Mouse (Mus musculus) gastrocnemius, adult 2 months (tissue): Measurements from ENCODE around the gene Gm21188. TPM values are rescaled to one million over a fixed set of nuclear protein-coding genes. Genes with fewer than 3 reads are reported as not detected.
"Not testable (repeated sequence)": the region's sequence is repeated elsewhere in the genome, so short reads cannot be mapped to it uniquely, and the experiment has no call there.

Experiments
- DNase-seq: peaks from one replicate; pipeline ENCODE4 v3.0.0; 2022
- H3K27ac ChIP-seq: fragments of 200-600 bp; 2 replicates; pipeline ENCODE4 v1.8.1; 2022; ENCODE audit warnings: mild to moderate bottlenecking
- H3K4me3 ChIP-seq: fragments of 200-600 bp; 2 replicates; pipeline ENCODE4 v1.8.1; 2022; ENCODE audit warnings: mild to moderate bottlenecking, moderate library complexity
- intact Hi-C: fragments of 180-260 bp; cut with DNase I; formaldehyde crosslinking; loops from one replicate; pipeline ENCODE4 v1.15.1; 2025
- total RNA-seq, 2 experiments: library from RNA; stranded (reverse); gene quantifications; 2 replicates each; pipeline ENCODE4 v1.2.3; 2021

Gm21188 gene
- total RNA-seq, 2 experiments from 2014 or later: 0.13 to 0.22 TPM

DNA sequence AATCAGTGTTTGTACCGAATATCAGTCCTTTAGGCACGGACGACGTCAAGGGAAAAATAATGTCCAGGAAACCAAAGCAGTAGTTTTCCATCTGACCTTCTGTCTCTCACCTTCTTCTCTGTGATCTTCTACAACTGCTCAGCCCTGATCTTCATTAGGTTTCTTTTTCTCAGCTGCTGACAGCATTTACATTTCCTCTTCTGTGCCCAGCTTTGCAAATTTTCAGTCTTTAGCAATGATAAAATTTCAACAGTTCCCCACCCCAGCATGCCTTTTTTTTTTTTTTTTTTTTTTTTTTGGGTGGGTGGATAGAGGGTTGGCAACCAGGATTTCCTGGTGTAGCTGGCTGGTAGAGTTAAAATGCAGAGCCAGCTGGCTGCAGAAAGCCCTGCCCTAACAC, 52.8 kb downstream of the Gm21188 start:
- DNase-seq, H3K4me3 ChIP-seq, intact Hi-C loops, H3K27ac ChIP-seq: not testable (repeated sequence)

DNA sequence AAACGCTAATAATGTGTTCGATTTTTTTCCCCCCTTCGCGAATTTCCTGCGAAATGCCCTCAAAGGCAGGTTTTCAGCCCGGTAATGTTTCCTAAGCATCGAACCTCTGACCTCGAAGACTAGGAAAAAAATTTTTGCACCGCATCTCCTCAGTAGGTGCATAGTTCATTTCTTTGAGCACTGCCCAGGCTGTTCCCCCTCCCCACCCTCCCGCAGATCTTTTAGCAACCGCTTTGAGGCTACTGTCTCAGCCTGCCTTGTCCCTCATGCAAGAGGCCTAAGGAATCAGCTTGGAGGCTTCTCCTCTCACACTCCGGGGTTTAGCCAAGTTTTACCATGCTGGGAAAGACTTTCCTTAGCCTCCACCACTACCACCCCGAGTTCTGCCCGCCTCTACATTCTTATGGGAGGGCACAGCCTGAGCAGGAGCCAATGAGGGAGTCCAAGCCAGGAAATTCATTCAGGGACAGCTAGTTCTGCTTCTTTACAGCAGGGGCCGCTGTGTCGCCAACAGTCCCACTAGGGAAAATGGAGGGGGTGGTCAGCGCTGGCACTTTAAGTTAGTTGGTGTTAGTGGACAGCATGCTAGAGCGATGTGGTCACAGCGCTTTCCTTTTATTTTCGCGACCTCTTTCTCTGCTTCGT, 53.4 kb downstream of the Gm21188 start:
- H3K4me3 ChIP-seq, DNase-seq, H3K27ac ChIP-seq, intact Hi-C loops: not testable (repeated sequence)

DNA sequence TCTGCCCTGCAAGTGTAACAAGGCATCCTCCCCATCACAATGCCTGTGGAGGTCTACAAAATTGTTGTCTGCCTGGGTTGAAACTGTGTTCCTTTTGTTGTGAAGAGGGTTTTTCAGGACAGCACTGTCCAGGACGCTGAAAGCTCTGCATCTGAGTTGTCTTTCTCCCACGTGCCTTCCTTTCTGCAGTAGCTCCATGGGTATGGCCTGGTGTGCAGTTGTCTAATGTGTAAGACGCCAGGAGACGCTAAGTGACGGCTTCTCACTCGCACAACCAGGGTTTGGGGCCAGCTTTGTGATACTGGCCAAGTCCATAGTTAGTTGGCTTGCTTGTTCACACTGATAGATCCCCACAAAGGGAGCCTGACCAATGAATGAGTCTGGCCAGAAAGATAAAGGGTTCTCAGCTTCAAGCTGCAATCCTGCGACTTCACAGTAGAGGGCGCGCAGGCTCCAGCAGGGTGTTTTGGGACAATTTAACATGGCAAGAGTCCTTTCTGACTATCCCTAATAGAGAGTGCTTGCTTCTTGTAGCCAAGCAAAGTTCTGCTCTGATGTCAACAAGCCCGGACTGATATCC, 60.0 kb downstream of the Gm21188 start:
- DNase-seq, intact Hi-C loops, H3K27ac ChIP-seq, H3K4me3 ChIP-seq: not testable (repeated sequence)

- H3K27ac ChIP-seq, intact Hi-C loops, DNase-seq, H3K4me3 ChIP-seq: not testable (repeated sequence)
These were observed 60.7 kb downstream of the Gm21188 start for GRCm38 (mm10) chr13:119991264-119991663.

Other genes with a start within 250 kb of the Gm21188 start
- not detected for gene AF067063, start 222.0 kb downstream of the Gm21188 start, total RNA-seq
- gene D13Ertd608e, start 216.2 kb downstream of the Gm21188 start, total RNA-seq: not detected
- not detected for gene Tcstv1, start 157.4 kb downstream of the Gm21188 start, total RNA-seq
- not detected for gene Gm21761, start 122.9 kb downstream of the Gm21188 start, total RNA-seq
- not detected for gene B020031M17Rik, start 101.4 kb downstream of the Gm21188 start, total RNA-seq
- not detected for gene Gm36079, start 25.2 kb downstream of the Gm21188 start, total RNA-seq
- not detected for gene Gm20767, start 88.1 kb upstream of the Gm21188 start, total RNA-seq
- not detected for gene Gm21818, start 120.2 kb upstream of the Gm21188 start, total RNA-seq
- not detected for gene Gm21762, start 163.8 kb upstream of the Gm21188 start, total RNA-seq
- gene Gm21731, start 186.9 kb upstream of the Gm21188 start, total RNA-seq: not detected
- not detected for gene AF067061, start 210.9 kb upstream of the Gm21188 start, total RNA-seq
- not detected for gene BC147527, start 248.2 kb upstream of the Gm21188 start, total RNA-seq